Mouse (Mus musculus) embryonic fibroblast, embryonic 13.5 days (primary cell): Measurements from ENCODE around the gene Ptprb.

ENCODE experiments used
- CTCF ChIP-seq: IDR thresholded peaks from 2 replicates; pipeline ENCODE4 v1.5.1; 2011; ENCODE audit warnings: mild to moderate bottlenecking, control low read depth, low read length, moderate library complexity, borderline replicate concordance; ENCODE audit not compliant: insufficient read depth
- POLR2A ChIP-seq: IDR thresholded peaks from 2 replicates; pipeline ENCODE4 v1.6.1; 2011; ENCODE audit warnings: low read depth, mild to moderate bottlenecking, control low read depth, low read length, moderate library complexity

GRCm38 (mm10) chr10:116420976-116421375, 145.7 kb downstream of the Ptprb start:
- no peak for TF ChIP-seq POLR2A
- TF ChIP-seq CTCF, result no peak
